Mouse (Mus musculus) liver, postnatal 0 days (tissue): Measurements from ENCODE around the gene Smarcb1. TPM values are rescaled to one million over a fixed set of nuclear protein-coding genes. Genes with fewer than 3 reads are reported as not detected.
"Not testable (repeated sequence)": the region's sequence is repeated elsewhere in the genome, so short reads cannot be mapped to it uniquely, and the experiment has no call there.

Source experiments
- ATAC-seq: fragments of 200-750 bp; cut with Nextera tagmentation; 2 replicates; pipeline ENCODE4 v1.8.0; 2017; ENCODE audit warnings: mild to moderate bottlenecking, moderate library complexity
- DNase-seq: peaks from one replicate; pipeline ENCODE4 v3.0.0-alpha.2; 2016
- H3K27ac ChIP-seq: fragments of 300-500 bp; sonication (generic); 2 replicates; pipeline ENCODE4 v1.5.1; 2014; ENCODE audit warnings: antibody characterized with exemption, moderate library complexity, mild to moderate bottlenecking, low read depth
- H3K27me3 ChIP-seq: fragments of 300-500 bp; sonication (generic); 2 replicates; pipeline ENCODE4 v1.6.1; 2014; ENCODE audit warnings: low read length, control low read depth, mixed read lengths; ENCODE audit not compliant: insufficient read depth
- H3K36me3 ChIP-seq: fragments of 300-500 bp; sonication (generic); replicated peaks from 2 replicates; pipeline ENCODE4 v1.6.1; 2014; ENCODE audit warnings: mild to moderate bottlenecking, control low read depth, low read length, moderate library complexity, mixed read lengths; ENCODE audit not compliant: insufficient read depth
- H3K4me1 ChIP-seq: fragments of 300-500 bp; sonication (generic); 2 replicates; pipeline ENCODE4 v1.6.1; 2014; ENCODE audit warnings: antibody characterized with exemption, mild to moderate bottlenecking, control low read depth; ENCODE audit not compliant: insufficient read depth
- H3K4me2 ChIP-seq: fragments of 300-500 bp; sonication (generic); 2 replicates; pipeline ENCODE4 v1.6.1; 2014; ENCODE audit warnings: low read depth, mild to moderate bottlenecking, low read length, moderate library complexity, mixed read lengths
- H3K4me3 ChIP-seq: fragments of 300-500 bp; sonication (generic); 2 replicates; pipeline ENCODE4 v1.5.1; 2014; ENCODE audit warnings: low read depth, low read length
- H3K9ac ChIP-seq: fragments of 300-500 bp; sonication (generic); replicated peaks from 2 replicates; pipeline ENCODE4 v1.6.1; 2014; ENCODE audit warnings: mild to moderate bottlenecking, moderate library complexity
- H3K9me3 ChIP-seq: fragments of 300-500 bp; sonication (generic); 2 replicates; pipeline ENCODE4 v1.6.1; 2016; ENCODE audit warnings: mild to moderate bottlenecking, control low read depth, low read length, mixed read lengths
- CTCF ChIP-seq: sonication (generic); IDR thresholded peaks from 2 replicates; pipeline ENCODE4 v1.5.1; 2016; ENCODE audit warnings: antibody characterized with exemption, low read depth
- EP300 ChIP-seq: IDR thresholded peaks from 2 replicates; pipeline ENCODE4 v1.6.1; 2016; ENCODE audit warnings: antibody characterized with exemption, low read depth, mild to moderate bottlenecking
- WGBS: fragments of 180-500 bp; shearing (Covaris S2); extraction: QIAGEN DNeasy Blood & Tissue Kit; methylation state at CpG from one replicate; pipeline ENCODE4 v1.1.7; 2014; ENCODE audit not compliant: insufficient replicate concordance; 5-methylcytosine and 5-hydroxymethylcytosine counted together
- polyA plus RNA-seq: library from polyadenylated mRNA; unstranded; fragments of >200 nt; fragmentation: Nextera tagmentation; extraction: Ambion mirVana; gene quantifications from 2 replicates; pipeline ENCODE4 v1.2.1, GENCODE M21; 2015

The Smarcb1 gene
- polyA plus RNA-seq, 1 experiment from 2014 or later = 35.5 TPM

DNA sequence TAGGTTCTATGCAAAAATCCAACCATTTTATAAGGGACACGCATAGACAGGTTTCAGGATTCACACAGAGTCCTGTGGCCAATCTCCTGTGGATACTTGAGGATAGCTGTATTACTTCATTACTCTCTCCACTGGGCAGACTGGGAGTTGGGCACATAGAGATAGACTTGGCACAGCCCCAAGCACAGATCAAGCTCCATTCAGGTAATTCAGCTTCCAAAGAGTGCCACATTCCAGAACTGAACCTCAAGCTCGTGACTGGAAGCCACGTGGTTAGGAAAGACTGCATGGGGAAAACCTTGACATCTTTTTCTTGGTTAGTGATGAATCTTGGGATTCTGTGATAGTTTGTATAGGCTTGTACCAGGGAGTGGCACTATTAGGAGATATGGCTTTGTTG lies 42.6 kb downstream of the Smarcb1 start:
- no peak for TF ChIP-seq EP300
- no peak for TF ChIP-seq CTCF
- 79% methylated on average over 3 of the region's 3 CpGs for WGBS
- peaks cover 4% of the 10 kb centered on the region; the same call in 1 of the 2 replicates for H3K27me3 ChIP-seq
- H3K9me3 ChIP-seq = no peaks in the 10 kb centered on the region
- H3K36me3 ChIP-seq = no peaks in the 10 kb centered on the region
- no peak overlapping the region for H3K4me2 ChIP-seq
- H3K9ac ChIP-seq = no peak overlapping the region
- no peak overlapping the region for H3K27ac ChIP-seq
- no peak overlapping the region for H3K4me3 ChIP-seq
- DNase-seq = no peak
- ATAC-seq = no peak
- H3K4me1 ChIP-seq = 0 out of 2 replicates have a peak, but pooled peaks cover 5% of the 10 kb centered on the region

DNA sequence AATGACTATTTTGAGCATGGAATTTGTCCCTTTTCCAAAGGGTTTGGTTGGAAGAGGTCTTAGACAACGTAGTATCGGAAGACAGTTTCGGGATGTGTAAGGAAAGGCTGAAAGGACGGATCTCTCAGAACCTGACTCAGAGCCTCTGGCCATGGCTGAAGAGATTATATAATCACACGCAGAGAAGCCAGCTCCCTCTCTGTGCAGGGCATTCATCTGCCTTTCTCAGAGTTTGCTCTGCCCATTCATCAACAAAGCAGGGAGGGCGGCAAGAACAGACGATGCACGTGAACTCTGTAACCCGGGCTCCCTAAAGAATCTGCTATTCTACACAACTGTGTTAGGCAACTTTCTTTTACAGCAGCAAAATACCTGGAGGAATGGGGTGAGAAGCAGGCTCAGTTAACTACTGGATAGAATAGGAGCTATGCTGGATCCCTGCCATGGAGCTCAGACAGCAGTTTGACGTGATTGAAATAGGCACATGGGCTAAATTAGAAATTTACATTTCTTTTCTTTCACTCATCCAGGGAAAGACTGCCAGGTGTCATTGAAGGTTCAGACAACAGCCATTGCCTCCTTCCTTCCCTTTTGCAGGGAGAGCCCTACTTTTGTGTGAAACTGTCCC lies 47.8 kb downstream of the Smarcb1 start:
- no peak for DNase-seq
- TF ChIP-seq EP300 = no peak
- TF ChIP-seq CTCF = no peak
- H3K9ac ChIP-seq = no peak overlapping the region
- H3K4me1 ChIP-seq = peaks cover 9% of the 10 kb centered on the region; the same call in 1 of the 2 replicates
- H3K36me3 ChIP-seq = no peaks in the 10 kb centered on the region
- H3K27ac ChIP-seq = no peak overlapping the region
- no peak overlapping the region for H3K4me3 ChIP-seq
- no peaks in the 10 kb centered on the region for H3K27me3 ChIP-seq
- no peaks in the 10 kb centered on the region for H3K9me3 ChIP-seq
- no peak for ATAC-seq
- WGBS = 59% methylated on average over 10 of the region's 10 CpGs
- peak overlapping the region; percentile 67 for H3K4me2 ChIP-seq

DNA sequence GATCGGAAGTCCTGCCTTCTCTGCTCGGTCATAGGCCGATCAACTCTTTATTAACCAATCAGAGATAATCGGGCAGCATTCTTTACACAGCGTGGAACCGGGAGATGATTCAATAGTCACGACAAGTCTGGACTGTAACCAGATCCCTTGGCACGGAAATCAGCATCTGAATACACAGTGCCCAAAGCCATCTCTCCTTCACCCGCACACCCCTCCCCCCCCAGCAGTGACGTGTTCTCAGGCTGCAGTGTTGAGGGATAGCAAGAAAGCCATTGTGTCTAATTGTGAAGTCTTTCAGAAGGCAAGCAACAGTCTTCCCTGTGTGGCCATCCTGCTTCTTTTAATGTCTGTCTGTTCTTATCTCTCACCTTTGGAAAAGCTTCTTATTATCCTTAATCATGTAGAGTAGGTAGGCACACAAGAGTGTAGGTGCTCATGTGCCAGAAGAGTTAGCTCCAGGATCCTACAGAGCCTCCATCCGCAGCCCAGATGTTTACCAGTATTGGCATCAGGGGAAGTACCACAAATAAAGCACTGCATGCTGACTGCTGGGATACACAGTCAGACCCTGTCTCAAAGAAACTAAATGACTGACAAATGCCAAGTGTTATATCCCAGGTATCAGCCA lies 48.4 kb downstream of the Smarcb1 start:
- Histone ChIP-seq H3K4me1 (peaks cover 9% of the 10 kb centered on the region; the same call in 1 of the 2 replicates), H3K36me3 (no peaks in the 10 kb centered on the region), H3K27ac (no peak overlapping the region), H3K4me2 (peak overlapping the region; percentile 67), H3K4me3 (peak overlapping the region; percentile 34), H3K27me3 (no peaks in the 10 kb centered on the region), H3K9ac (peak overlapping the region; percentile 18), H3K9me3 (no peaks in the 10 kb centered on the region)
- peak; percentile 95 for ATAC-seq
- DNase-seq = peak; percentile 71
- TF ChIP-seq EP300 = no peak
- no peak for TF ChIP-seq CTCF
- WGBS = 5% methylated on average over 11 of the region's 11 CpGs

DNA sequence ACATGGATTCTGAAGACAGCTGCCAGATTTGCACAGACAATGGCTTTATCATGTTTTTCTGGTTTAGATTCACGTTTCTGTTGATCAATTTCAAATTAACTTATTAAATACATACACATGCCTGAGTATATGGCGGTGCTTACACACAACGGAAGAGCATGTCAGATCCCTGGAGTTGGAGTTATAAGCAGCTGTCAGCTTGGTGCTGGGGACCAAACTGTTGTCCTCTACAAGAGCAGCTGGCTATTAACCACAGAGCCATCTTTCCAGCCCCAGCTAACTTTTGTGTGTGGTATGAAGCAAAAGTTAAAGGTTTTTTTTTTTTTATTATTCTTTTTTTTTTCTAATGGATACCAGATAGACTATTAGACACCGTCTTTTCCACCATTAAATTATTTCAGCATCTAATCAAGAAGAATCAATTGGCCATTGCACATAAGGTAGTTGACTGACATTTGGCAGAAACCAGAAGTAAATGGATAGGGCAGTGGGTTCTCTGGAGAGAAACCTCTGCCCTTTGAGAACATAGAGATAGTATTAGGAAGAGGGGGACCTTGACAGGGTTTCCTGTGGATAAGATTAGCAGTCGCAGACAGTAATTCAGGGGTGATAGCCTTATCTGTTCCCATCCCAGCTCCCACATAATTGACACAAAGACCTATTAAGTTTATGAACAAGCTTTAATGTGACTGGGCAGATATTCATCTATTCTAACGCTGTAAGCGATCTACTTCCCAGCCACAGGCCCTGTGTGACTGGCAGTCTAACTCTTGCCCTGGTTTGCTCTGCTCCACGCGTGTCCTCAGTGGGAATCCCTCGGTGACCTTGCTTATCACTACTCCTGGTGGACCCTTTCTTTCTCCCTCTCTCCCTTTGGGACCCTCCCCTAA lies 49.1 kb downstream of the Smarcb1 start:
- DNase-seq (no peak), ATAC-seq (peak; percentile 15; the same call in 1 of the 2 replicates)
- TF ChIP-seq CTCF = no peak
- TF ChIP-seq EP300 = no peak
- Histone ChIP-seq H3K27me3 (no peaks in the 10 kb centered on the region), H3K27ac (peak overlapping the region; percentile 5; the same call in 1 of the 2 replicates), H3K9ac (peak overlapping the region; percentile 18), H3K9me3 (no peaks in the 10 kb centered on the region), H3K4me3 (peak overlapping the region; percentile 34), H3K4me1 (peaks cover 9% of the 10 kb centered on the region; the same call in 1 of the 2 replicates), H3K36me3 (no peaks in the 10 kb centered on the region), H3K4me2 (peak overlapping the region; percentile 67)
- 37% methylated on average over 10 of the region's 10 CpGs for WGBS

DNA sequence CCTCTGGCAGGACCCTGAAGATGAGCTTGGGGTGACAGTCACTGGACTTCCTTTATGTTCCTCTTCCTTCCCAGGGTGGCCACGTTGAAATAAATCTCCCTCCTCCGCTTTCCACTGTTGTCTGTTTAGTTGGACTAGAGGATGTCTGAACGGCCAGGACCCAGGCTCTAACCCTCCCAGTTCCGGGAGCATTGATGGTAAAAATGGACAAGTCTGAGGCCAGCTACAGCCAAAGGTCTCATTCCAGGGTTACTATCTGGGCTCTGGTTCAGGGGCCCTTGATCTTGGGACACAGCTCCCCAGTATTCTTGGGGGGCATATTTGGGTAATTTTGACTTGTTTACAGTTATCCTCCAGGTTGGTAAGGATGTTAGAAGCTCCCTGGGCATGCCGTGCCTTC lies 59.8 kb downstream of the Smarcb1 start:
- Histone ChIP-seq H3K4me1 (peaks cover 30% of the 10 kb centered on the region), H3K4me3 (no peak overlapping the region), H3K36me3 (peaks cover 14% of the 10 kb centered on the region), H3K27ac (no peak overlapping the region), H3K9me3 (no peaks in the 10 kb centered on the region), H3K9ac (no peak overlapping the region), H3K4me2 (no peak overlapping the region), H3K27me3 (no peaks in the 10 kb centered on the region)
- TF ChIP-seq CTCF (no peak), EP300 (no peak)
- ATAC-seq (no peak), DNase-seq (no peak)
- 71% methylated on average over 5 of the region's 5 CpGs for WGBS

DNA sequence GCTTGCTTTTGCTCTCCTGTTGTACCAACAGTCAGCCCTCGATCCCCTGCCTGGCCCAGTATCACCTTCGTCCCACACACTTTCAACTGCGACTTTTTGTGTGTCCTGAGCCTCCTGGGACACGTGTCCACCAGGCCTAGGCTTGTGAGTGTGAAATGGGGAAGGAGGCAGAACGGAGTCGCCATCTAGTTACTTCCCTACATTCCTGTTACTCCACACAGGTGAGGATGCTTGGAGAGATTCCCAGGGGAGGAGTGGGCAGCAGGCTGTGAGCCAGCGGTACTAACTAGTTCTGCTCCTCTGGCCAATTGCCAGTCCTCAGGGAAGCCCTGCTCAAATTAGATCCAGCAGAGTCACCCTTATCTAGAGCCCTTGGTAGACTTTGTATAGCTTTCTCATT lies 60.7 kb downstream of the Smarcb1 start:
- H3K27ac ChIP-seq = no peak overlapping the region
- peaks cover 14% of the 10 kb centered on the region for H3K36me3 ChIP-seq
- no peak overlapping the region for H3K9ac ChIP-seq
- H3K4me1 ChIP-seq = peaks cover 30% of the 10 kb centered on the region
- no peak overlapping the region; the same call in 1 of the 2 replicates for H3K4me2 ChIP-seq
- H3K9me3 ChIP-seq = no peaks in the 10 kb centered on the region
- no peak overlapping the region for H3K4me3 ChIP-seq
- DNase-seq (no peak), ATAC-seq (no peak)
- WGBS = 41% methylated on average over 7 of the region's 7 CpGs
- no peak for TF ChIP-seq CTCF
- TF ChIP-seq EP300 = no peak
- H3K27me3 ChIP-seq = no peaks in the 10 kb centered on the region

DNA sequence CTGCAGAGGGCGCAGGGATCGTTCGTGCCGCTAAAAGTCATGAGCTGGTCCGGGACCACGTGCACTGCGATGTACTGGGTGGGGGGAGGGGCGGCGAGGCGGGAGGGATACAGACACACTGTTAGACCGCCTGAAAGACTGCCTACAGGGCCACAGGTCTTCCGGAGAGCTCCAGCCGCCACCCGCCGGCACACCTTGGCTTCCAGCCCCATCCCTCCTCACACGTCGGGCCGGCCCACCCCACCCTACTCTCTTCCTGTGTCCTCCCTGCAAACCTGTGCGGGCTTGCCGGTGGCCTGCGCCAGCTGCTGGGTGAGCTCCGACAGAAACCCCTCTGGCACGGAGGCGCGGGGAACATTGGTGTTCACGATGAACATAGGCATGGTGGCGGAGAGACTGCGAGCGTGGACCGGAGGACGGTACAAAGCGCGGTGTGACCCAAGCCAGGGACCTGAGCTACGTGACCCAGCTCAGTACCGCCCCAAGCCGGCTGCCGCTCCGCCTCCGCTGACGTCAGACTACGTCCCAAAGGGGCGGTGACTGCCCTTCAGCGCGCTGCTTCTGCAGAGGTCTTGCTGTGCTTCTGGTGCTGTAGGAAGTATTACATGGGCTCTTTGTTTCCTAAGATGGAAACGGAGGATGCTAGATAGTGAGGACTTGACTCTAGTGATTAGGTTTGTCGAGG lies 61.5 kb downstream of the Smarcb1 start, which contains the start of gene Mif:
TSS of gene Mif (minus strand) at position 455 of the 685 bp plus-strand sequence.
- Histone ChIP-seq H3K4me3 (peak within 1 kb of the TSS; percentile 67), H3K4me2 (peak within 1 kb of the TSS; percentile 84), H3K36me3 (peaks cover 14% of the 10 kb centered on the region), H3K4me1 (peaks cover 30% of the 10 kb centered on the region), H3K9ac (peak within 1 kb of the TSS; percentile 79), H3K27ac (peak within 1 kb of the TSS; percentile 95)
- WGBS = under 1% methylated on average over 34 of the region's 46 CpGs
- peak; percentile 95 for ATAC-seq
- not testable (repeated sequence) for H3K27me3 ChIP-seq, H3K9me3 ChIP-seq
- peak; percentile 95 for DNase-seq
